Mouse (Mus musculus): Measurements from ENCODE around the gene Phtf1.

Phtf1 gene

GRCm38 (mm10) chr3:104020101-104020500 is 52.2 kb downstream of the Phtf1 start:
- DNase-seq (ENCODE audit: low spot score) = no peak

DNA sequence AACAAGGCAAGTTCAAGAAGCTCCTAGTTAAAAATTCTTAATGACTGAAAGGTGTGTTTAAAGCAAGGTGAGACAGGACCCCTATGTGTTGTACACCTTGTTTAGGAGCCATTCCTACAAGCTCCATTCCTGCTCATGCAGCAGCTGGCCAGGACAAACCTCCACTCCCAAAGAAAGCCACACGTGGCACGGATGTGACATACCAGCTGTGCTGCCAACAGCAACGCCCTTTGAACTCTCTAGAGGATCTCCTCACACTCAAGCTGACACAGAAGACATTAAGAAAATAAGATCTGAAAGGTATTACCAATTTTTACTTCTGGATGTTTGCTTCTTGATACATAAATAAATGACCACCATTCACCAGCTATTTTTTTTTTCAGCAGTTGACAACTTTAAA is 59.0 kb downstream of the Phtf1 start:
- DNase-seq (ENCODE audit: low spot score) = no peak

DNA sequence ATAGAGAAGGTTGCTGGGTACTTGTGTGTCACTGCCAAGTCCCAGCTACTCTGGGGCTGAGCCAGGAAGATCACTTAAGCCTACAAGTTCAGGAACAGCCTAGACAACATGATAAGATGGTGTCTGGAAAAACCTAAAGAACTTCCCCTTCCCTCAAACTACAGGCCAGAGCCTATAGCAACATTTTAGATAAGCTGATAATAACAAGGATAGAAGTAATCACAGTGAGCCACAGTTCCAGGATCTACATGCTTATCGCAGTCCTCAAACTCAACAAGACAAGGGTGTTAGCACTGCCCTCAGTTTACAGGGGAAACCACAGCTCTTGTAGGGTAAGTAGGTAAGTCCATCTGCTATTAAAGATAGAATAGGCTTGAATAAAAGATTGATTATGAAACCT is 64.2 kb downstream of the Phtf1 start:
- DNase-seq (ENCODE audit: low spot score) = no peak

GRCm38 (mm10) chr3:104032747-104033146 is 64.8 kb downstream of the Phtf1 start:
- no peak for DNase-seq (ENCODE audit: low spot score)

DNA sequence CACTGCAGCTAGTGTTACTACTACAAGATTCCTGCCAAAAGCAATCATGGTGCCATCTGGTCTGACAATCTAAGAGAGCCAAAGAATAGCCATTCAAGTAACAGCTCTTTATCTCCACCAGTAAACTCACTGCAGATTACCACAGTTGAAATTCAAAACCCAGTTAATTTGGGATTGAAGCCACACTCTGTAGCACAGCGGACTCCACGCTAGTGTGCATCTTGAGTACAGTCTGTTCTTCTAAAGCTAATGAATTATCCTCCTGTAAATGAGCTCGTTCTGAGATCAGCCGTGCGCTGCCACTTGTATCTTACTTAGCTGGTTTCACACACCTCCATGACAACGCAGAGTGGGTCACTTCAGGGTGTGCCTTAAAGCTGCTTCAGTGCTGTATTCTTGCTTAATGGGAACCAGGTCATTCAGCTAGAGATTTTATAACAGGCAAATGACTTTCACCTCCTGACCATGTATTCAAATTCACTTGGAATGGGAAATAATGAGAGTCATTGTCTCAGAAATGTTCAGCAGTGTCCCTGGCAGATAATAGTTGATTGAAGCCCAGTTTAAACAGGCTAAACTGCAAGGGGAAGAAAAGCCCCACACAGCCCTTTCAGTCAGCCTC is 91.2 kb downstream of the Phtf1 start:
- peak; percentile 10 for DNase-seq (ENCODE audit: low spot score)

DNA sequence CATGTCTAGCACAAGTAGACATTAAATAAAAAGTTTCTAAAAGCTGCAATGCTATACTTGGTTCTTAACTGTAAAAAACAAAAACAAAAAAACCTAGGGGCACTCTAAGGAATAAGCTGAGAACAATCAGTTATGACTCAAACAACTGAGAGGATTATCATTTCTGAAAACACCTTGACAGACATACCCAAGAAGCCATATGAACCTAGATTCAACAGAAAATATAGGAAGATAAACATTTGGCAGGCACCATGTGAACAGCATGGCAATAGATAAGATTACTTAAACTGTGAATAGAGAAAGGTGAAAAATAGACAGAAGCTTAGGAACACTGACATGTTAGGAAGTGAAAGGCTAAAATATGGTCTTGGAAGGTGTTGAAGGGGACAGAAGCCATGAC is 101.5 kb downstream of the Phtf1 start:
- no peak for DNase-seq (ENCODE audit: low spot score)
